Mouse (Mus musculus) midbrain, embryonic 15.5 days (tissue): ENCODE results near the gene Ccdc127. TPM values are rescaled to one million over a fixed set of nuclear protein-coding genes. Genes with fewer than 3 reads are reported as not detected.
A peak's percentile ranks its signal among the peaks of the same experiment; 100 is the strongest.

Experiments used
- ATAC-seq: fragments of 200-750 bp; cut with Nextera tagmentation; replicated peaks from 2 replicates; pipeline ENCODE4 v1.8.0; 2017; ENCODE audit warnings: moderate TSS enrichment
- H3K27ac ChIP-seq: fragments of 300-500 bp; sonication (generic); 2 replicates; pipeline ENCODE4 v1.5.1; 2015; ENCODE audit warnings: mild to moderate bottlenecking, inconsistent platforms
- H3K27me3 ChIP-seq: fragments of 300-500 bp; sonication (generic); replicated peaks from 2 replicates; pipeline ENCODE4 v1.6.1; 2015; ENCODE audit warnings: inconsistent platforms
- H3K36me3 ChIP-seq: fragments of 300-500 bp; sonication (generic); replicated peaks from 2 replicates; pipeline ENCODE4 v1.6.1; 2015; ENCODE audit warnings: inconsistent platforms
- H3K4me1 ChIP-seq: fragments of 300-500 bp; sonication (generic); 2 replicates; pipeline ENCODE4 v1.6.1; 2015; ENCODE audit warnings: inconsistent platforms
- H3K4me2 ChIP-seq: fragments of 300-500 bp; sonication (generic); 2 replicates; pipeline ENCODE4 v1.6.1; 2015; ENCODE audit warnings: inconsistent platforms, mild to moderate bottlenecking, moderate library complexity
- H3K4me3 ChIP-seq: fragments of 300-500 bp; sonication (generic); 2 replicates; pipeline ENCODE4 v1.5.1; 2015; ENCODE audit warnings: mild to moderate bottlenecking, inconsistent platforms
- H3K9ac ChIP-seq: fragments of 300-500 bp; sonication (generic); 2 replicates; pipeline ENCODE4 v1.6.1; 2015; ENCODE audit warnings: mild to moderate bottlenecking, inconsistent platforms
- H3K9me3 ChIP-seq: fragments of 300-500 bp; sonication (generic); 2 replicates; pipeline ENCODE4 v1.6.1; 2016; ENCODE audit warnings: inconsistent platforms
- WGBS: fragments of 180-500 bp; shearing (Covaris S2); methylation state at CpG from one replicate; pipeline ENCODE4 v1.1.7; 2015; ENCODE audit warnings: mixed read lengths; 5-methylcytosine and 5-hydroxymethylcytosine counted together
- polyA plus RNA-seq: library from polyadenylated mRNA; unstranded; fragments of >200 nt; fragmentation: Nextera tagmentation; extraction: Ambion mirVana; gene quantifications from 2 replicates; pipeline ENCODE4 v1.2.1, GENCODE M21; 2015

Gene Ccdc127
- 38.8 and 44.5 TPM in 2 replicates for polyA plus RNA-seq

DNA sequence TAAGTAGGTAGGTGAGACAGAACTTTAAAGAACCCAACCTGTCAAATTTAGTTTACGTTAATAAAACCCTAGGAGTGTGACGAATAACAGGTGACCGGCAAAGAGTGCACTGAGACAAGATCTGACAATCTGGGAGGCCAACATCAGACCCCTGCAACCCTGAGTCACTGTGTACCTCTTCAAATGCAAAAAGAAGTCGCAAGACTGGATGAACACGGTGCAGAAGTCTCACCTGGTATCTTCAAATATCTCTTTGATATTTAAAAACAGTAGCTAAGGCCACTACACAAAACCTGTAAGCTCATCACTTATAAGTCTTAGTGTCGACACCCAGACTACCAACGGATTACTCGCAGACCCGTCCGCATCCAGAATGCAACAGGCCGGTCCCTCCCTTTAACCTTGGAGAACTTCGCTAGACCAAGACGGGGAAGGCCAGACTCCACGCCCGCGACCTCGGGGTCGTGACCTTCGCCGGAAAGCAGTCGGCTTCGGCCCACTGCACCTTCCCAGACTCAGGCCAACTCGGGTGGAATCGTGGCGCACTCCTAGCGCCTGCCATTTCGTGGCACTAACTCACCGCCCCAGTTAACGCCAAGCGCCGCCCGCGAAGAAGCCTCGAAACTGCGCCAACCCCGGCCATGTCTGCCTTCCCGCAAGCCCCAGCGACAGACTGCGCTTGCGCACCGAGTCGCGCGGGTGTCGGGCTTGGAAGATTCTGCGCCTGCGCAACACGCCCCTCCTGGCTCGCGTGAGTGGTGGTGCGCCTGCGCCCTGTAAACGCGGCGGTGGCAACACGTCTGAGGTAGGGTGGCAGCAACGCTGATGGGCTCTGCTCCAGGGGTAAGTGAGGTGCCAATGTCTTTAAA is at the start of gene Ccdc127, which contains the start of gene Sdha:
Ccdc127 (plus strand) TSS at position 744 of the 869 bp plus-strand sequence.
Sdha (minus strand) TSS at position 715 of the 869 bp plus-strand sequence.
- Histone ChIP-seq H3K27me3 (no peaks in the 10 kb centered on the region), H3K9me3 (no peaks in the 10 kb centered on the region), H3K4me1 (peaks cover 21% of the 10 kb centered on the region), H3K4me3 (peak within 1 kb of the TSS; percentile 91), H3K36me3 (0 out of 2 replicates have a peak, but pooled peaks cover 3% of the 10 kb centered on the region), H3K4me2 (peak within 1 kb of the TSS; percentile 58), H3K9ac (peak within 1 kb of the TSS; percentile 85), H3K27ac (peak within 1 kb of the TSS; percentile 85)
- WGBS = 1% methylated on average over 57 of the region's 57 CpGs
- ATAC-seq = peak; percentile 99

- no peak overlapping the region for H3K4me3 ChIP-seq
- H3K27ac ChIP-seq = no peak overlapping the region
- peak; percentile 88 for ATAC-seq
- peaks cover 22% of the 10 kb centered on the region for H3K36me3 ChIP-seq
- no peaks in the 10 kb centered on the region for H3K4me1 ChIP-seq
- no peaks in the 10 kb centered on the region for H3K9me3 ChIP-seq
- H3K9ac ChIP-seq = no peak overlapping the region
- WGBS = 45% methylated on average over 4 of the region's 4 CpGs
- H3K27me3 ChIP-seq = no peaks in the 10 kb centered on the region
- no peak overlapping the region for H3K4me2 ChIP-seq
Measured at GRCm38 (mm10) chr13:74300925-74301606, 49.0 kb upstream of the Ccdc127 start.

- Histone ChIP-seq H3K9ac (no peak overlapping the region), H3K4me3 (no peak overlapping the region), H3K4me2 (no peak overlapping the region), H3K36me3 (peaks cover 22% of the 10 kb centered on the region), H3K27ac (no peak overlapping the region), H3K27me3 (no peaks in the 10 kb centered on the region), H3K4me1 (no peaks in the 10 kb centered on the region), H3K9me3 (no peaks in the 10 kb centered on the region)
- 83% methylated on average over 6 of the region's 6 CpGs for WGBS
- ATAC-seq = peak; percentile 76
Measured at GRCm38 (mm10) chr13:74301607-74301984, 48.5 kb upstream of the Ccdc127 start.

DNA sequence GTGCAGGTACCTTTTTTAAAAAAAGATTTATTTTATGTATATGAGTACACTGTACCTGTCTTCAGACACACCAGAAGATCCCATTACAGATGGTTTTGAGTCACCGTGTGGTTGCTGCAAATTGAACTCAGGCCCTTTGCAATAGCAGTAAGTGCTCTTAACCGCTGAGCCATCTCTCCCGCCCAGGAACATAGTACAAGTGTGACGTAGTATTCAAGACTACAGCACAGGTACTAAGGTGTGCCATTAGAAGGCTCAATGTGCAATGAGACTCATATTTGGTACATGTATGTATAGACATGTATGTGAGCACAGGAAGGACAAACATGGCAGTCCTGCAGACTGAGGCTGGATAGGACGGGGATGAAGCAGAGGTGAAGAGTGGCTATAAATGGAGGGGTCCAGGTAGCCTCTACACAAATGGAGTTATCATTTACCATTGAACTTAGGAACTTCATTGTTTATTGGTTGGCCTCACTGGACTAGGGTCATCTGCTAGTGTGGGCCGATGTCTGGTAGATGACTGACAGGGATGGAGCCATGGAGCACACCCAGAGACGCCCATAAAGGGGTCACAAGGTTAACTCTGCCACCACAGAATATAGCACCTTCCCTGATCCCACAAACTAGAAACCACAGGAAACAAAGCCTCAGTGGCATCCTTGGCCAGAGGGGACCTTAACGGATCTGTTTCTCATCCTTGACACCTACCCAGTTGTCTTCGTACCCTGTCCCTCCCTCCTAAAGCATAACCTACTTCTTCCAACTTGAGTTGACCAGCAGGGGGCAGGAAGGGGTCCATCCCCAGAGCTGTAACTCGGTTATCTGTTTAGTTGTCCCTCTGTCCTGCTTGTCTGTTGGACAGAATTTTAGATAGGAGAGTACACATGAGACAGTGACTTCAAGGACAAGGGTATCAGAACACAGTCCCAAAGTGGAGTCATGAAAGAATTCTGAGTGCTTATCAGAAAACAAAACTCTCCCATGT is 47.8 kb upstream of the Ccdc127 start:
- H3K4me1 ChIP-seq = no peaks in the 10 kb centered on the region
- H3K9ac ChIP-seq = no peak overlapping the region
- H3K36me3 ChIP-seq = peaks cover 22% of the 10 kb centered on the region
- H3K9me3 ChIP-seq = no peaks in the 10 kb centered on the region
- no peak overlapping the region for H3K27ac ChIP-seq
- WGBS = 85% methylated on average over 10 of the region's 10 CpGs
- peak; percentile 32 for ATAC-seq
- no peak overlapping the region for H3K4me2 ChIP-seq
- H3K4me3 ChIP-seq = no peak overlapping the region
- no peaks in the 10 kb centered on the region for H3K27me3 ChIP-seq

GRCm38 (mm10) chr13:74305380-74305779 is 44.7 kb upstream of the Ccdc127 start:
- H3K4me2 ChIP-seq = no peak overlapping the region
- WGBS = 90% methylated on average over 6 of the region's 6 CpGs
- H3K9ac ChIP-seq = no peak overlapping the region
- no peaks in the 10 kb centered on the region for H3K9me3 ChIP-seq
- H3K36me3 ChIP-seq = peaks cover 28% of the 10 kb centered on the region
- no peak overlapping the region for H3K27ac ChIP-seq
- no peak for ATAC-seq
- no peaks in the 10 kb centered on the region for H3K4me1 ChIP-seq
- H3K4me3 ChIP-seq = no peak overlapping the region
- no peaks in the 10 kb centered on the region for H3K27me3 ChIP-seq

GRCm38 (mm10) chr13:74305780-74306179 is 44.3 kb upstream of the Ccdc127 start:
- WGBS = 98% methylated on average over 1 of the region's 1 CpGs
- Histone ChIP-seq H3K4me3 (no peak overlapping the region), H3K36me3 (peaks cover 28% of the 10 kb centered on the region), H3K9me3 (no peaks in the 10 kb centered on the region), H3K9ac (no peak overlapping the region), H3K4me1 (no peaks in the 10 kb centered on the region), H3K27ac (no peak overlapping the region), H3K27me3 (no peaks in the 10 kb centered on the region), H3K4me2 (no peak overlapping the region)
- ATAC-seq = no peak

DNA sequence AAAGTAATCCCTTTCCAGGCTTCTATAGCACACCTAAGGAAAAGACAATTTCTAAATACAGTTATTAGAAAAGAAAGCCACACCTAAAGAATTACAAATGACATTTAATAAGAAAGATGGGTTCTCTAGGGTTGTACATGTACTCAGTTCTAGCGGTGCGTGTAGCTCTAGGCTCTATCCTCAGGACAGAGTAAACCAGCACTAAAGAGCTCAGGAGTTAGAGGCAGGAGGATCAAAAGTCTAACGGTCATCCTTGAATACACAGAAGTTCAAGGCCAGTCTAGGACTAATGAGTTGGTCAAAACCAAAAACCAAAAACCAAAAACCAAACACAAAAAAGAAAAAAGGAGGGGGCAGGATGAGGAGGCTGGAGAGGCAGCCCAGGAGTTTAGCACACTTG is 35.5 kb upstream of the Ccdc127 start:
- Histone ChIP-seq H3K4me1 (peaks cover 16% of the 10 kb centered on the region), H3K4me3 (no peak overlapping the region), H3K36me3 (no peaks in the 10 kb centered on the region; the same call in 1 of the 2 replicates), H3K27ac (no peak overlapping the region), H3K9me3 (no peaks in the 10 kb centered on the region), H3K9ac (no peak overlapping the region), H3K4me2 (no peak overlapping the region), H3K27me3 (no peaks in the 10 kb centered on the region)
- 98% methylated on average over 3 of the region's 3 CpGs for WGBS
- ATAC-seq = no peak

DNA sequence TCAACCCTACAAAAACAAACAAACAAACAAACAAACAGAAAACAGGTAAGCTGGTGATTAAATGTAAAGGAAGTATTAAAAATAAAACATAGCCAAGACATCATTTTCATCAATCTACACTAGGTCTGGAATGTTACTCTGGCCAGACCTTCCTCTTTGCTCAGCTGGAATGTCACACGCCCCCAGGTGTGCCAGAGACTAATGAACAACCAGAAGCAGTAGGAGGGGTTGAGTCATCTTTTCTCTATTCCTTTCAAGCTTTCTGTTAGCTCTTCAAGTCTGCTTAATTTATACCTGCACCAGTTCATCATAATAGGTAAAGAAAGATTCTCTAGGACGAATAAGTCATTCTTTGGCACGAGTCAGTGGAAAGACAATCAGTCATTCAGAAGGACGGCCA is 33.7 kb upstream of the Ccdc127 start:
- Histone ChIP-seq H3K4me2 (peak overlapping the region; percentile 84), H3K9ac (peak overlapping the region; percentile 85), H3K36me3 (peaks cover 7% of the 10 kb centered on the region; the same call in 1 of the 2 replicates), H3K4me3 (peak overlapping the region; percentile 74), H3K4me1 (peaks cover 16% of the 10 kb centered on the region), H3K27me3 (no peaks in the 10 kb centered on the region), H3K27ac (peak overlapping the region; percentile 54), H3K9me3 (no peaks in the 10 kb centered on the region)
- 34% methylated on average over 4 of the region's 4 CpGs for WGBS
- ATAC-seq = no peak

GRCm38 (mm10) chr13:74316789-74317169 is 33.3 kb upstream of the Ccdc127 start:
- no peaks in the 10 kb centered on the region for H3K27me3 ChIP-seq
- peak overlapping the region; percentile 54 for H3K27ac ChIP-seq
- 3% methylated on average over 15 of the region's 15 CpGs for WGBS
- H3K4me3 ChIP-seq = peak overlapping the region; percentile 74
- no peaks in the 10 kb centered on the region for H3K9me3 ChIP-seq
- H3K4me1 ChIP-seq = peaks cover 16% of the 10 kb centered on the region
- H3K36me3 ChIP-seq = peaks cover 10% of the 10 kb centered on the region; the same call in 1 of the 2 replicates
- H3K4me2 ChIP-seq = peak overlapping the region; percentile 84
- no peak for ATAC-seq
- H3K9ac ChIP-seq = peak overlapping the region; percentile 85

- peaks cover 16% of the 10 kb centered on the region for H3K4me1 ChIP-seq
- ATAC-seq = peak; percentile 99
- H3K9me3 ChIP-seq = no peaks in the 10 kb centered on the region
- under 1% methylated on average over 36 of the region's 36 CpGs for WGBS
- H3K4me3 ChIP-seq = peak within 1 kb of the TSS; percentile 74
- peak within 1 kb of the TSS; percentile 85 for H3K9ac ChIP-seq
- peak within 1 kb of the TSS; percentile 54 for H3K27ac ChIP-seq
- H3K27me3 ChIP-seq = no peaks in the 10 kb centered on the region
- H3K36me3 ChIP-seq = peaks cover 15% of the 10 kb centered on the region; the same call in 1 of the 2 replicates
- H3K4me2 ChIP-seq = peak within 1 kb of the TSS; percentile 84
Measured at GRCm38 (mm10) chr13:74317170-74317849, 32.8 kb upstream of the Ccdc127 start, which contains the start of gene Pdcd6. Pdcd6 (minus strand) TSS chr13:74317580.

- ATAC-seq = no peak
- H3K4me1 ChIP-seq = no peaks in the 10 kb centered on the region
- no peaks in the 10 kb centered on the region for H3K9me3 ChIP-seq
- H3K27ac ChIP-seq = no peak overlapping the region
- no peak overlapping the region for H3K4me2 ChIP-seq
- no peaks in the 10 kb centered on the region for H3K27me3 ChIP-seq
- H3K9ac ChIP-seq = no peak overlapping the region
- H3K36me3 ChIP-seq = peaks cover 60% of the 10 kb centered on the region
- H3K4me3 ChIP-seq = no peak overlapping the region
Measured at GRCm38 (mm10) chr13:74329321-74329720, 20.8 kb upstream of the Ccdc127 start.
